Mouse (Mus musculus) embryonic facial prominence, embryonic 11.5 days (tissue): ENCODE measurements around the gene Kcnj16. TPM values are rescaled to one million over a fixed set of nuclear protein-coding genes. Genes with fewer than 3 reads are reported as not detected.

Experiments used
- polyA plus RNA-seq: library from polyadenylated mRNA; unstranded; fragments of >200 nt; fragmentation: Nextera tagmentation; extraction: Ambion mirVana; gene quantifications from 2 replicates; pipeline ENCODE4 v1.2.1, GENCODE M21; 2014

Gene Kcnj16
- polyA plus RNA-seq, 1 experiment from 2014 or later, result 0.42 TPM

Other genes starting within 250 kb of the Kcnj16 start
- gene Kcnj2, start 98.1 kb downstream of the Kcnj16 start, polyA plus RNA-seq, result 2.1 and 2.4 TPM in 2 replicates